Mouse (Mus musculus): ENCODE results near the gene Ndufa12. TPM values are rescaled to one million over a fixed set of nuclear protein-coding genes. Genes with fewer than 3 reads are reported as not detected.

Ndufa12 gene
- polyA plus RNA-seq, 1 experiment from 2014 or later, result 441 TPM

Other genes with a start within 250 kb of the Ndufa12 start
- gene Vezt, start 162.9 kb upstream of the Ndufa12 start, polyA plus RNA-seq (2014; fragmentation: Nextera tagmentation; extraction: Ambion mirVana), result 56.5 and 62.5 TPM in 2 replicates
- 3.2 and 3.6 TPM in 2 replicates for gene Fgd6, start 162.7 kb upstream of the Ndufa12 start, polyA plus RNA-seq (2014; fragmentation: Nextera tagmentation; extraction: Ambion mirVana)
- gene Nr2c1, start 50.7 kb upstream of the Ndufa12 start, polyA plus RNA-seq (2014; fragmentation: Nextera tagmentation; extraction: Ambion mirVana), result 7.0 and 8.0 TPM in 2 replicates
- gene Gm4792, start 100.0 kb downstream of the Ndufa12 start, polyA plus RNA-seq (2014; fragmentation: Nextera tagmentation; extraction: Ambion mirVana), result 0.35 and 0.38 TPM in 2 replicates
- gene Tmcc3, start 113.2 kb downstream of the Ndufa12 start, polyA plus RNA-seq (2014; fragmentation: Nextera tagmentation; extraction: Ambion mirVana), result 12.5 and 17.9 TPM in 2 replicates